In genomic region chr13:80557156-80557555, GRCm38 (mm10) we compare ENCODE assay signal across 10 mouse cellular contexts.
DNase-seq lines count a peak whose midpoint lies in the region; ATAC-seq and TF ChIP-seq lines count a peak whose summit lies in the region.
"Had no signal": no experiment of that assay in that cellular context is flagged by ENCODE, and none has a peak within 500 bp of the region (broad histone marks: within the 10 kb centered on the region; RNA-seq: fewer than 3 reads in every experiment).

No protein-coding gene starts in this region.

- no peak overlapping the region for H3K4me3 ChIP-seq in forebrain, embryonic 14.5 days (ENCODE audit: low read depth, low read length)
- H3K4me3 ChIP-seq in forebrain, embryonic 15.5 days: no peak overlapping the region
- no peak overlapping the region for H3K4me3 ChIP-seq in embryonic fibroblast, embryonic 13.5 days (ENCODE audit: insufficient read depth, low read length)
- H3K4me3 ChIP-seq: left cerebral cortex, adult 2 months had no signal

- 0 out of 2 replicates have a peak, but pooled peaks have one; percentile 42 for ATAC-seq in forebrain, embryonic 14.5 days
- ATAC-seq in forebrain, embryonic 15.5 days (replicated peaks): no peak
- no peak for ATAC-seq in frontal cortex, adult (ENCODE audit: low TSS enrichment)
- ATAC-seq: lung, postnatal 0 days had no signal

- no peak for TF ChIP-seq CTCF in embryonic fibroblast, embryonic 13.5 days (IDR thresholded peaks at IDR 0.05; ENCODE audit: borderline replicate concordance, insufficient read depth, low read length)

- no peak overlapping the region for H3K27ac ChIP-seq in forebrain, embryonic 14.5 days (ENCODE audit: low read depth, low read length)
- no peak overlapping the region for H3K27ac ChIP-seq in forebrain, embryonic 15.5 days (replicated peaks)
- peak overlapping the region; percentile 55; the same call in 1 of the 2 replicates for H3K27ac ChIP-seq in embryonic fibroblast, embryonic 13.5 days (ENCODE audit: insufficient read depth, low read length)
- H3K27ac ChIP-seq: left cerebral cortex, adult 2 months had no signal

- H3K9me3 ChIP-seq in forebrain, embryonic 14.5 days (replicated peaks; ENCODE audit: control insufficient read depth, low read length): no peaks in the 10 kb centered on the region
- H3K9me3 ChIP-seq in forebrain, embryonic 15.5 days: no peaks in the 10 kb centered on the region

- peak; percentile 16 for DNase-seq in forebrain, embryonic 14.5 days (ENCODE audit: low spot score)
- DNase-seq in NIH3T3 (ENCODE audit: low read depth): peak; percentile 56
- peak; percentile 42 for DNase-seq in mesoderm, embryonic 11.5 days (ENCODE audit: low read depth, low spot score)
- DNase-seq in frontal cortex, postnatal 36 days (ENCODE audit: low spot score in 2 of 2): no peak
- no peak for DNase-seq in right cerebral cortex, postnatal 25 days

- H3K4me2 ChIP-seq in forebrain, embryonic 14.5 days (ENCODE audit: low read length): no peak overlapping the region
- no peak overlapping the region for H3K4me2 ChIP-seq in forebrain, embryonic 15.5 days (replicated peaks)

- TF ChIP-seq POLR2A in embryonic fibroblast, embryonic 13.5 days (IDR thresholded peaks at IDR 0.05; ENCODE audit: low read depth, low read length): no peak

- H3K9ac ChIP-seq in forebrain, embryonic 14.5 days (ENCODE audit: low read length): no peak overlapping the region
- H3K9ac ChIP-seq in forebrain, embryonic 15.5 days (replicated peaks): no peak overlapping the region

- H3K4me1 ChIP-seq in forebrain, embryonic 14.5 days (ENCODE audit: control insufficient read depth, insufficient read depth, low read length): no peaks in the 10 kb centered on the region
- no peaks in the 10 kb centered on the region for H3K4me1 ChIP-seq in forebrain, embryonic 15.5 days
- H3K4me1 ChIP-seq in embryonic fibroblast, embryonic 13.5 days (ENCODE audit: control insufficient read depth, insufficient read depth, low read length): no peaks in the 10 kb centered on the region

- no peaks in the 10 kb centered on the region for H3K36me3 ChIP-seq in forebrain, embryonic 14.5 days (ENCODE audit: control insufficient read depth, insufficient read depth, low read length)
- H3K36me3 ChIP-seq in forebrain, embryonic 15.5 days: no peaks in the 10 kb centered on the region

- no peaks in the 10 kb centered on the region for H3K27me3 ChIP-seq in forebrain, embryonic 14.5 days (replicated peaks; ENCODE audit: control insufficient read depth, insufficient read depth, low read length)
- H3K27me3 ChIP-seq in forebrain, embryonic 15.5 days: no peaks in the 10 kb centered on the region

Comparison
In these comparisons a context has a peak if more than half of its experiments do, and no peak if none do; other contexts are left out.
1. DNase-seq: peak in forebrain, embryonic 14.5 days (single experiment), NIH3T3 (single experiment) and mesoderm, embryonic 11.5 days (single experiment); none in frontal cortex, postnatal 36 days (0 of 2) and right cerebral cortex, postnatal 25 days (single experiment).